Mouse (Mus musculus): ENCODE measurements around the gene Grb2.

Gene Grb2

DNA sequence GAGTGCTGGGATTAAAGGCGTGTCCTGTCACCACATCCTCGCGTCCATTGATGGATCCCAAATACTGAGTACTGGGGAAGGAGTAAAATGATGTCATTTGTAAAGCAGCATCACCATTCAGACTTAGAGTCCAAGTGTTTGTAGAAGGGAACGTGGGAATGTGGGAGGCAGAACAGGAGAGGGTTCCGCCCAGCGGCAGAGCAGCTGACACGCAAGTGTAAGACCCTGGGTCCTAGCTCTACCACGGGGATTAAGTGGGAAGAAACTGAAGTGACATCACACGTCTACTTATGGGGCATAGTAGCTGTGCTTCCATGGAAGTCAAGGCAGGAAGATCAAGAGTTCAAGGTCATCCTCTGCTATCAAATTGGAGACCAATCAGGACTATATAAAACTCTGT, 2.7 kb upstream of the Grb2 start:
- DNase-seq = no peak

DNA sequence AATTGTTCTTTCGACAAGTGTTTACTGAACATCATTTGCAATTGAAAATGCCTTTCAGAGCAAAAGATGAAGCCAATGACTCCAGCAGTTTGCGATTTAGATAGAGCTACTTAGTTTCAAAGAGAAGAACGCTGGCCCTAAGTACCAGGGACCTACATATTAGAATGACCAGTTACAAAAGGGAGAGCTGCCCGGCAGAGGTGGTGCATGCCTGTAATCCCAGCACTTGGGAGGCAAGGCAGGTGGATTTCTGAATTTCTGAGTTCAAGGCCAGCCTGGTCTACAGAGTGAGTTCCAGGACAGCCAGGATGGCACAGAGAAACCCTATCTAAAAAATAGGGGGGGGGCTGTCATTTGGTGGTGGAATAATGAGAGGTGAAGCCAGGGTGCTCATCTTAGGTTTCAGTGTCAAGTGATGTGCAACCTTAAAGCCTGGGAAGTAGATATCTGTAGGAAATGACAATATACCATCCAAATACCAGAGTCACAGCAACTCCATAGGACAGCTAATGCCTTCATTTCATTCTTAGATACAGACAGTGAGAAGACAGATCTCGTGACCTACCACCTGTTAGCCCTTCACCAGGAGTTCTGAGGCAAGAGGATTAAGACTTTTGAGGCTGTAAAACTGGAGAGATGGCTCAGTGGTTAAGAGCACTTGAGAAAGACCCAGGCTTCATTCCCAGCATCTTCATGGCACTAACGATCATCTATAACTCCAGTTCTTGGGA, 1.6 kb upstream of the Grb2 start:
- no peak for DNase-seq

DNA sequence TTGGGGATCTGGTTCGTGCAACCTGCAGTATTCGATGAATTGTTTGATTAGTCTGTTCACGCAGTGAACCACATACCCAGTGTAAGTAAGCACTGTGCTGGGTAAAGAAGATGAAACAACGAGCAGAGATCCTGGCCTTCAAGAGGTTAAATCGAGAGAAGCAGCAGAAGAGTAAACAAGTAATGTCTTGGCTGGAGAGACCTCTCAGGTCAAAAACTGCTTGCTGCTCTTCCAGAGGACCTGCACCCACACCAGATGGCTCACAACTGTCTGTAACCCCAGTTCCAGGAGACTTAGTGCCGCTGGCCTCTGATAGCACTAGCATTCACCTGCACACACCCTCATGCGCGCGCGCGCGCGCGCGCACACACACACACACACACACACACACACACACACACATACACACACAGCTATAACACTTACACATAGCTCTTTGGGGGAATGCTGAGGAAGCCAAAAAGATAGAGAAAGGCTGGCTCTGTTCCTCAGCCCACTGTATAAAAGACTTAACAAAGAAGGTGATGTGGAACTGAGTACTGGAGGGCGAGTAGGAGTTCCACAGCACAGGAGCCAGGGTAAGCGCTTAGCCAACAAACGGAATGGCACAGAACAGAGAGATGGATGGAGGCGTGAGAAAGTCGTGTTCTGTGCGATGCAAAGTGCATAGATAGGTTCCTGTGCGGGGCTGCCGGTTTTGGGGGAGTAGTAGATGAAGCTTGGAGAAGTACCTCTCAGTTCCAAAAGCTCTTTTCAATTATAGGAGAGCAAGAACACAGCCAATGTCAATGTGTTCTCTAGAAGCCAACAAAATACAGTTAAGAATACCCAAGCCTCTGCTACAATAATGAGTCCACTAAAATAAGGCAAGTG, 795 bp upstream of the Grb2 start:
- peak; percentile 76 for DNase-seq

DNA sequence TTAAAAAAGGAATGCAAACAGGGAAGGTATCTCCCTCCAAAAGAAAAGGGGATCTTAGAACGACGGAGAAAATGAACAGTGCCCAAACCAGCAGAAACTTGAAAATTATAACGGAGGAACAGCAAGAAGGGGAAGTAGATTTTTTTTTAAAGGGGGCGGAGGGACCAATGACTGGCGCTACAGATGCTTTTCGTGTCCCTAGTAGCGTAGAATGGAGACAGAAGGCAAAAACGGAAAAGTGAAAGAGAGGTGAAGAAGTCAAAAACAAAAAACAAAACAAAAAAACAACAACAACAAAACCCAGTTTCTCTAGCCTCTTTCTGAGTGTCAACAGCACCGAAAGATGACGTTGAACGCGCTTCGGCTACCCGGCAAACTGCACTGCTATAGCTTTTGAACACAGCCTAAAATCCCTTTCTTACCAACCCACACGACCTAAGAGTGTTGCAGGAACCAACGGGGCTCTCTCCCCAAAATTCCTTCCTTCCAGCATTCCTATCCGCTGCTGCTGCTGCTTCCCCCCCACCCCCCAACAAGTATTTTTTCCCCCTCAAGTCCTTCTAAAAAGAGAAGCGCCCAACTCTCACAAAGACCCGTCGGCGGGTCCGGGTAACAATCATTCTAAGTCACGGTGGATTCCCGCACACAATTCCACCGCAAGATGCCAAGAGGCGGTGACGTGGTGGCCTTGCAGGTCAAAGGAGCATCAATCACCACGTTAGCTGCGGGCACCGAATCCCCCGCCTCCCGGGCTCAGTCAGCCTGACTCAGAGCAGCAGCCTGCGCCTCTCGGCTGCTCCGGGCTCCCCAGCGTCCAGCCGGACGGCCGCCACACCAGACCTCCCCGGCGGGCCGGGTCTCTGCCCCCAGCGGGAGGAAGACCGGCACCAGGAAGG, 836 bp downstream of the Grb2 start:
- DNase-seq = peak; percentile 65 to 70

DNA sequence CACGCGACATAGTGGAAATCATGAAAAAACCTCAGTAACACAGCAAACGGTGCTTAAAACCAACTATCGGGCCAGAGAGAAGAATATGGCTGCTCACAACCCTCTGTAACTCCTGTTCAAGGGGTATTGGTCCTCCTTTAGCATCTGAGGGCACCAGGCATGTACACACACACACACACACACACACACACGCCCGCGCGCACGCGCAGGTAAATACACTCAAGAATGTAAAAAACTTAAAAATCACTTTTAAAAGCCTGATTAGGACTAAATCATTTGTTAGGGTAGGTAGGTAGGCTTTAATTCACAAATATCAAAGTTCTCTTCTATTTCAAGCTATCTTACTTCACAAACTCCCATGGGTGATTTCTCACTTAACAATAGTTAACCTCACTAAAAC, 1.8 kb downstream of the Grb2 start:
- no peak for DNase-seq

DNA sequence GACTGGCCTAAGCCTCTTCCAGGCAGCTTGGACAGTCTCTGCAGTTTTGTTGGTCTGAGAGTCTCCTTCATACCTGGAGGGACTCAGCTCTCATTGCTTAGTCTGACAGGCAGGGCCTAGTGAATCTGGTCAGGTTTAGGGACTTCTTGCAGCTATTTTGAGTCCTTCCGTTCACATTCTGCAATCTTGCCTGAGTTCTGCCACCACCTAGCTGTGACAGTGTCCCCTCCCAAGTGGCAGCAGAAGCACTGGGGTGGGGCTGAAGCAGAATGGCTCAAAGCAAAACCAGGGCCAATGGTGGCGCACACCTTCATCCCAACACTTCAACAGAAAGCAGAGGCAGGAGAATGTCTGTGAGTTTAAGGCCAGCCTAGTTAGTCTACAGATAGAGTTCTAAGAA, 2.8 kb downstream of the Grb2 start:
- no peak for DNase-seq

DNA sequence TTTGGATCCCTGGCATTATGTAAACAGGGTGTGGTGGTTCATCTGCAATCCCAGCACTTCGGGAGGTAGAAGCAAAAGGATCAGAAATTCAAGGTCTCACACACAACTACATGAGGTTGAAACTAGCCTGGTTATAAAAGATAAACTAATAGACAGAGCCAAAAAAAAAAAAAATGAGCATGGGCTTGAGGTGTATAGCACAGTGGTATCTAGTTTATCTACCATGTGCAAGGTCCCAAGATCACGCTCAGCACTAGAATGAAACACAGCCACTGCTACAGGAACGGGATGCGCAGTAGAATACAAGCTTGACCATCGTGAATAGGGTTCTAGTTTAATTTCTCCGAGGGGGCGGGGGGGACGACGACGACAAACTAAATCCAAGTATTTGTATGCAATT, 3.7 kb downstream of the Grb2 start:
- DNase-seq = no peak

DNA sequence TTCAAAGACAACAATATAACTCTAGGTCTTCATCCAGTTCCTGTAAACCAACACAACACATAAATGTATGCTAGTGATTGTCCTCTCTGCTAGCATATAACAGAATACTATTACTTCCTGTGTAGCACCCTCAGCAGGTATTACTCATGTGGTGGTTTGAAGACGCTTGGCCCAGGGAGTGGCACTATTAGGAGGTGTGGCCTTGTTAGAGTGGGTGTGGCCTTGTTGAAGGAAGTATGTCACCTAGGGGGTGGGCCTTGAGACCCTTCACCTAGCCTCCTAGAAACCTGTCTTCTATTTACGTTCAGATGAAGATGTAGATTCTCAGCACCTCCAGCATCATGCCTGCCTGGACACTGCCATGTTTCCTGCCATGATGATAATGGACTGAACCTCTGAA, 4.9 kb downstream of the Grb2 start:
- no peak for DNase-seq

DNA sequence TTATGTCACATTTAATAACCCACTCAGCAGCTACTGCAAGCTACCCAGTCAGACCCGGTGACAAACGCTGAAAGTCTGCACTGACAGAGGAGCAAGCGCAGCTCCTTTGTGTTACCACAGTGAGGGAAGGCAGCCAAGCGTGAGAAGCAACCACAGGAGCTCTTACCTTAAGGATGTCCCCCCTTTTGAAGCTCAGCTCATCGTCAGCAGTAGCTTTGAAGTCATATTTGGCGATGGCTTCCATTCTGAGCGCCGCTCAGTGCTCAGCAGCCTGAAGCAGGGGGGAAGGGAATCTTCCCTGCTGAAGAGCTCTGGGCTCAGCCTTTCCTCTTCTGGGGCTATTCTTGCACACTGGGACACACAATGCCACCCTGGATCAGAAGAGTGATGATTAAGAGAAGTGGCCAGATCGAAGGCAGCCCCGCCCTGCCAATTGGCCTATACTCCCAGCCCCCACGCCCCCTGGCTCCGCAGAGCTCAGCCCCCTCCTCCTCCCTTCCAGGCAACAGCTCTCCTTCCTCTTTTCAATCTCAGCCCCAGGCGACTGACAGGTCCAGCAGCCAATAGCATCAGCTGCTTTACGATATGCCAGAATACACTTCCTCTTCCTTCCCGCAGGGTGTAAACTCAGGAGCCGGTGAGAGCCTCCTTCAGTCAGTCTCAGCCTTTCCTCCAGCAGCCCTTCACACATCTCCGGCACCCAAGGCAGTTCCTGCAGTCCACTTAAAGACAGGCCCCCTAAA, 9.2 kb downstream of the Grb2 start:
- peak; percentile 94 to 95 for DNase-seq

DNA sequence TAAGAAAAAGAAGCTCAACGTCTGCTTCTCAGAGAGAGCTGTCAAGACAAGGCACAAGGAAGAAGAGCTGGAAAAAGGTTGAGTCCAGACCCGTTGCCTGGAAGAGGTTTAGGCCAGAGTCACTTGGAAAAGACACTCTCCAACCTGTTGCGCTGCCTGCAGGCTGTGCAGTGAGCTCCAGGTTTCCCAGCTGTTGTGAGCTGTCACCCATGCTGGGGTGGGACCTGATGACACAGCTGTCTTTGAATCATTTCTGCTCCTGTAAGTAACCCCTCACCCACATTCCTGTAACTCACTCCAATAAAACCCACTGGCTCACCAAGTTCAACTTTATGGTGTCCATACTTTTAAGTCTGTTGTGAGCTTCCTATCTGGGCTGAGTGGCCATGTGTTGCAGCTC, 10.7 kb downstream of the Grb2 start:
- no peak for DNase-seq

DNA sequence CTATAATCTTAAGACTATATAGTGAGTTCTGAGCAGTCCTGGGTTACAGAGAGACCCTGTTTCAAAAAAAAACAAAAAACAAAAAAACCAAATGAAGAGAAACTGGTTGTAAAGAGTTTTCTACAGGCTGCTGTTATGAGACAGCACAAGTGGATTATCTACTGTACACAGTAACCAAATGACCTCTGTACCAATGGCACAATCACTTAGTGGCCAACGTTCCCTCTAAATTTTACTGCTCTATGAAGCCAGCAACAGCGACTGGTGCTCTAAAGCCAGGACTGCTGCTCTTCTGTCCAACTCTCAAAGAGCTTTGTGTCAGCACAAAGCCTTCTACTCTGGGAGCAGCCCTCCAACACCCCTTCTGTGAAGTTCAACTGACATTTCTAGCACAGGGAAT, 11.3 kb downstream of the Grb2 start:
- DNase-seq = no peak

DNA sequence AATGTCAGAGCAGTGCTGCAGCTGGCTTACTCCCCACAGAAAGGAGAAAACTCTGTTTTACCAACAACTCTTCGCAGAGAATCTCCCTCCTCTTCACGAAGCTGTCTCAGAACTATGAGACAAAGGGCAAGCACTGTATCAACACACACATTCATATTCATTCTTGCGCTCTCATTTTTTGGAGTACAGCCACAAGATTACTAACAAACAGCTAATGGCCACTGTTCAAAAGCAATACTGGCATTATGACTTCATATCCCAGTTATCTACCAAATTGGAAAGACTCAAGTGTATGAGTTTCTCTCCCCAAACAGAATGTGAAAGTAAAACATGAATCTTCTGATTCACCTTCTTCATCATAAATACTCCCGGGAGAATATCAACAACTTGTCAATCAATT, 11.9 kb downstream of the Grb2 start:
- DNase-seq = no peak

DNA sequence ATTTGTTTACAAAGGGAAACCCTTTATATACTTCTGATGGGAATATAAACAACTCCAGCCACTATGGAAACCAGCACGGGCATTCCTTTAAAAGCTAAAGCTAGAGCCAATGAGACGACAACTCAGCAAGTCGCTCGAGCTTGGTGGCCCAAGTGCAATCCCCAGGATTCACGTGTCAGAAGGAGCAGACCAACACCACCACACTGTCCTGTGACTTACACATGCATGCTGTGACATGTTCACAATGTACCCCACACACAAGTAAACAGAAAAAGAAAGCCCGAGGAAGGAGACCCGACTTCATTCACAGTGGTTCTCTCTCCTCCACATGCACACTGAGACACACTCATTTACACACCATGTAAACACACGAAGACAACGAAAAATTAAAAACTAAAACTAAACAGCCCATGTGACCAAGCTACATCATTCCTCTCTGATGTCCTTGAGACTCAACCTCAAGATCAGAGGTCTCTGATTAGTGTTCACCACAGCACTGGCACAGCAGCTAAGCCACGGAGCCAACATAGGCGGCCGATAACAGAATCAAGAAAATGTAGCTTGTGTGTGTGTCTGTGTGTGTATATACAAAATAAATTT, 14.3 kb downstream of the Grb2 start:
- DNase-seq = no peak

DNA sequence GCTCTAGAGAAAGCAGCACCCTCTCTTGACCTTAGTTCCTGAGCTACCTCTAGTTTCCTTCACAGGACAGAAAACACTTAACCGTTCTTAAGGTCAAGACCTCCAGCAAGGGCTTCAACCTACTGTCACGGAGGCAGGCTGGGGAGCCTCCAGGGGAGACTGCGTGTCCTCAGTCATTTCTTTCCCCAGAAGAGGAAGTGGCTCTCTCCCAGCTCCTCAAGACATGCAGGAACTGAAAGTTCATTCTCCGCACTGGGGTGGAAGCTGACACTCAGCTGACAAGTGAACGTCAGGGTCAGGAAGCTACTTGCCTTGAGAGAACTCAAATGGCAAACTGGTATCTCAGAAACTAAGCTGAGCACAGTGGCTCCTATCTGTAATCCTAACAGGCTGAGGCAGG, 15.6 kb downstream of the Grb2 start:
- DNase-seq = no peak

DNA sequence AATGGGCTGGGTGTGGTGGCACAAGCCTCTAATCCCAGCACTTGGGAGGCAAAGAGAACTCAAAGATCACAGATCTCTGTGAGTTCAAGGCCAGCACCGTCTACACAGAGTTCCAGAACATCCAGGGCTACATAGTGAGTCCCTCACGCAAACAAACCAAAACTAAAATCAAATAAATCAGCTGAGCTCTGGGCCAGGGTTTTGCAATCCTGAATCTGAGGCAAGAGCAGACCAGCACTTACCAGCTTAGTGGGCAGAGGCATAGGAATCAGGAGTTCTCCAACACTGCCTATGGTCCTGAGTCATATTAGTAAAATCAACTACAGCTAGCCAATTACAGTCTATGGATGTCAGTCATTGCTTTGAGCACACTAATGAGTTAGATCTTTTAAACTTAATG, 16.4 kb downstream of the Grb2 start:
- no peak for DNase-seq

DNA sequence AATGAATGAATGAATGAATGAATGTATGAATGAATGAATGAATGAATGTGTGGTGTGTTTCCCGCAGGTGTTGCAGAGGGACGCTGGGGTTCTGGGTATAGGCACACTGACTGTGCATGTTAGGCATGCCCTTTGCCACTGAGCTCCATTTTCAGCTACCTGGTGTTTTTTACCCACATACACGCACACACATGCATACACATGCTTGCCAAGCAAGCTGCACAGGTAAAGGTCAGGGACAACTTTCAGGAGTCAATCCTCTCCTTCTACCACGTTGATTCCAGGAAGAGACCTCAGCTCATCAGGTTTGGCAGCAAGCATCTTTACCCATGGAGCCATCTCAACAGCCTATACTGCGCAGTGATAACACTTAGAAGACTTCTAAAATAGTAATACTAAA, 16.9 kb downstream of the Grb2 start:
- DNase-seq = no peak

DNA sequence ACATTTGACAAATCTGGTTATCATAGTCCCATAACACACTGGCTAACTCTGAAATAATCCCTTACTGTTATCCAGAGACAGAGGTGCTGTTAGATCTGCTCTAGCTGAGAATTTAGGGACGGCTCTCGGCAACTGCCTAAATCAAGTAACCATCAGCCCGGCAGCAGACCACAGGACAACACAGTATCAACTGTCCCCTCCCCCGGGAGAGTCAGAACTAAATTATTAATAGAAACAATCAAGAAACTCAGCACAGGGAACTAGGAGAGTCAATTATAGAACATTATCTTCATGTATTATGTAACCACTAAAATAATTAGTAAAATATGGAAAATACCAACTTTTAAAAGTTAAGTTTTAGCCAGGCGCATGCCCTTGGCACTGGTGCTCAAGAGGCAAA, 17.4 kb downstream of the Grb2 start:
- no peak for DNase-seq

DNA sequence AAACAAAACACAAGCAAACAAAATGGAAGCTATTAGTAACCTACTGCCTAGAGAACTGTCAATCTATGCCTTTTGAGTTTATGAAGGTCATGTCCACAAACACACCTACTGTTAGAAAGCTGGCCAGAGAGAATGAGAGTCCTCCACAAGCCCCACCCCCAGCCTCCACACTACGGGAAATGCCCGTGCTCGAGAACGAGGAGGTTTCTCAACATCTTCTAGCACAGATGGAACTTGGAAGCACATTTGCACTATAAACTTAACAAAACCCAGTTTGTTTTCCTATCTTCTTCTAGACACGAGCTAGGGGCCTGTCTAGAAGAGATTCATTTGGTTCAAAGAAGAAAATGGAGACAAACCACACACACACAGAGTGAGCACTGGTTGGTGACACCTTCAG, 18.0 kb downstream of the Grb2 start:
- DNase-seq = no peak

DNA sequence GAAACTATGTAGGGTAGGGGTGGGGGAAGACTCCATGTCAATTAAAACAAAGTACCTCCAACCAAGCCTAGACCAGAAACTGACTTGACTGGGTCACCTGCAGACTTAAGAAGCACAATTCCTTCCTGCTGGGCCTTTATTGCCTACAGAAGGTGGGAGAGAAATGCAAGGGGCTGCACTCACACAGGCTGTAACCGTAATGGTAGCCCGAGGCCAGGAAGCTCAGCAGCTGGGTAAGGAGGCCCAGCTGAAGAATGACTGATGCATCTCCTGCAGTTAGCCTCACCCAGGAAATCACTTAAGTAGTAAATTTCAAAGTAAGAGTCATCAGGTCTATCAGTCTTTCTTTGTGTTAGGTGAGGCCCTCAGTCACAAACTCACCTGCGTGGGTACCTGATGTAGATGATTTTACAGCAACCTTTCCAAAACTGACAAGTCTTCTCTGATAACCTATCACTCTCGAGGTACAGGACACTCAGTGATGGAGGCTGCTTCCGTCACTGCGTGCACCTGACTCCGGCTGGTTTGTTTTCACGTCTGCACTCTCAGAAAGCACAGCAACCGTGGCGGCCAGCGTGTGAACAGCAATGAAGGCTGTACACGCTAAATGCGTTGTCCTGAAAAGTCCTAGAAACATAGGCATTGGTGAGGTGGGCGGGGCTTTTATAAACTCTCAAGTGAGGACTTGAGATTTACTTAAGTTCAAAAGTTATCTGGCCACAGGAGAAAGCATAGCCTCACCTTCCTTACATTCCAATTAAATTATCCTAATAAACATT, 19.1 kb downstream of the Grb2 start:
- DNase-seq = no peak

DNA sequence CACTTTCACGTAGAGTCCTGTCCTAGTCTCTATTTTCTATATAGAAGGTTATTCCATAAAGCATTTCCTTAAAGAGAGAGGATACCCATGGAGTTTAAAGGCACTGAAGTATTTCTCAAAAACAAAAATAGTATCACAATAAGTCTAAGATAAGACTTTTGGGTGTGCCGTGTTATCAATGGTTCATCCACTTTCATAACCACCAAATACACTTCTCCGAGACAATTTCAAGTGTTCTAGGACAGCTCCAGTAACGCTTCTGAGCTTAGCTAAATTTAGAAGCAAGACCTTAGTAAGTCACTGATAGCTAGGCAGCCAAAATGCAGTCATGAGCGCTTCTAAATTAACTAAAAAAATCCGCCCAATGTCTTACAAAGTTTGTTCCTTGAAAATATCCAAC, 22.0 kb downstream of the Grb2 start:
- DNase-seq = no peak

DNA sequence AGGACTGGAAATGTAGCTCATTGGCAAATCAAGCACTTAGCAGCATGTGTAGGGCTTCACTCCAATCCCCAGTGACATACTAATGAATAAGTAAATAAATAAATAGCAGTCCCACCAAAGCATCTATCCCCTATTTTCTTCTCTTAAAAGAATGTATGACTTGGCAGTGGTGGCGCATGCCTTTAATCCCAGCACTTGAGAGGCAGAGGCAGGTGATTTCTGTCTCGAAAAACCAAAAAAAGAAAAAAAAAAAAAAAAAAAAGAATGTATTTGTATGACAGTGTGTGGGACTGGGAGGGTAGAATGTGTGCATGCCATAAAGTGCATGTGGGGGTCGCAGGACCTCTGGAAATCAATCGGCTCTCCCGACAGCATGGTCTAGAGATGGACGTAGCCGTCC, 22.4 kb downstream of the Grb2 start:
- DNase-seq = no peak
